Mouse (Mus musculus): ENCODE measurements around the gene Nenf. TPM values are rescaled to one million over a fixed set of nuclear protein-coding genes. Genes with fewer than 3 reads are reported as not detected.

Nenf gene
- polyA plus RNA-seq, 1 experiment: not detected

DNA sequence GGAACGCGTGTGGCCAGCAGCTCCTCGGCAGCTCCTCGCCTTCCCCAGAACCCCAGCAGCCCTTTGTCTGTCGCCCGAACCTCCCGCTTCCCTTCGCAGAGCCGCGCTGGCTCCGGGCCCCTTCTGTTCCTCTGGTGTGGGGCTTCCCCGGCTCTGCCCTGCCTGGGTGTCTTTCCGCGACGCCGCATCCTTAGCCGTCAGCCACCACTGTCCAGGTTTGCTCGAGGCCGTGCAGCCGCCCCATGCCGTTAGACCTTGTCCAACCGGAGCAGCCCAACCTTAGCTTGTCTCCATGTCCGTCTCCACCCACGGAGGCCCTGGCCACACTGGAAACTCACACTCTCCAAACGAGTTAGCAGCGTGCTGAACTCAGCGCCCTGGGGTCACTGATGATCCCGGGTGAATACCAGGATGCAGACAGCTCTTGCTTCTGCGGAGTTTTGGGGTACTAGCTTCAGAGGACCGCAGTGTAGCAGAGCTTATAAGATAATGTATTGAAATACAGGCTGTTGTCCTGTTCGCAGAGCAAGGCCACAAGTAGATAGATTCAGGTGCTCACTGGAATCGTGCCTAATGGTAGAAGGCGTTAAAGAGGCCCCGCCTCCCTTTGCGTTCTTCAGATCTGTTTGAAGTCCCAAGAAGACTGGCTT is 8.4 kb upstream of the Nenf start:
- WGBS: under 1% methylated on average over 35 of the region's 35 CpGs
- Histone ChIP-seq H3K27ac (ENCODE audit: insufficient read depth, low read depth, low read length) (no peak overlapping the region), H3K4me1 (ENCODE audit: control insufficient read depth, insufficient read depth, low read length) (peaks cover 10% of the 10 kb centered on the region), H3K4me3 (ENCODE audit: insufficient read depth, low read depth, low read length) (peak overlapping the region; percentile 88)
- TF ChIP-seq CTCF (IDR thresholded peaks at IDR 0.05; ENCODE audit: insufficient read depth, low read depth, low read length): no peak
- TF ChIP-seq POLR2A (IDR thresholded peaks at IDR 0.05; ENCODE audit: insufficient read depth, low read depth, low read length): no peak

DNA sequence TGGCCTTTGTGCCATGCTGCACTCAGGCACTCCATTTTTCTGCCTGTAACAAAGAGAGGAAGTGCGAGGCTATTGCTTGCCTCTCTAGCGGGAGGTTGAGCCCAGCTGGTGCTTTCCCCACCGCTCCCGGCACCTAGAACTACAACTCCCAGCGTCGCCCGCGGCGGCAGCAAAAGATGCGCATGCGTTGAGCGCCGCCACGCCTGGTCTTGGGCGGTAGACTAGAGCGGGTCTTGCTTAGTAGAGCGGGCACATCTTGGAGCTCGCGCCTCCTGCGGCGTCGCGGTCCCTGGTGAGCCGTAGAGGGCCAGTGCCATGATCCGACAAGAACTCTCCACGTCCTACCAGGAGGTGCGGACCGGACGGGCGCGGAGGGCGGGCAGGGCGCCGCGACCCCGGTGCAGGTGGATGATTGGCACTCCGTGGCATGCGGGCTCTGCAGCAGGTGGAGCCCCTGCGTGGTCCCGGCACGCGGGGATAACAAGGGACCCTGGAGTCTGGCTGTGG is 7.8 kb upstream of the Nenf start, which contains the start of gene Tmem206:
Tmem206 (plus strand) TSS at position 187 of the 507 bp plus-strand sequence.
- peaks cover 10% of the 10 kb centered on the region for H3K4me1 ChIP-seq (ENCODE audit: control insufficient read depth, insufficient read depth, low read length)
- peak within 1 kb of the TSS; percentile 88 for H3K4me3 ChIP-seq (ENCODE audit: insufficient read depth, low read depth, low read length)
- WGBS: under 1% methylated on average over 42 of the region's 42 CpGs
- H3K27ac ChIP-seq (ENCODE audit: insufficient read depth, low read depth, low read length): no peak within 1 kb of the TSS
- TF ChIP-seq CTCF (IDR thresholded peaks at IDR 0.05; ENCODE audit: insufficient read depth, low read depth, low read length) (no peak), POLR2A (IDR thresholded peaks at IDR 0.05; ENCODE audit: insufficient read depth, low read depth, low read length) (peak; percentile 93)

DNA sequence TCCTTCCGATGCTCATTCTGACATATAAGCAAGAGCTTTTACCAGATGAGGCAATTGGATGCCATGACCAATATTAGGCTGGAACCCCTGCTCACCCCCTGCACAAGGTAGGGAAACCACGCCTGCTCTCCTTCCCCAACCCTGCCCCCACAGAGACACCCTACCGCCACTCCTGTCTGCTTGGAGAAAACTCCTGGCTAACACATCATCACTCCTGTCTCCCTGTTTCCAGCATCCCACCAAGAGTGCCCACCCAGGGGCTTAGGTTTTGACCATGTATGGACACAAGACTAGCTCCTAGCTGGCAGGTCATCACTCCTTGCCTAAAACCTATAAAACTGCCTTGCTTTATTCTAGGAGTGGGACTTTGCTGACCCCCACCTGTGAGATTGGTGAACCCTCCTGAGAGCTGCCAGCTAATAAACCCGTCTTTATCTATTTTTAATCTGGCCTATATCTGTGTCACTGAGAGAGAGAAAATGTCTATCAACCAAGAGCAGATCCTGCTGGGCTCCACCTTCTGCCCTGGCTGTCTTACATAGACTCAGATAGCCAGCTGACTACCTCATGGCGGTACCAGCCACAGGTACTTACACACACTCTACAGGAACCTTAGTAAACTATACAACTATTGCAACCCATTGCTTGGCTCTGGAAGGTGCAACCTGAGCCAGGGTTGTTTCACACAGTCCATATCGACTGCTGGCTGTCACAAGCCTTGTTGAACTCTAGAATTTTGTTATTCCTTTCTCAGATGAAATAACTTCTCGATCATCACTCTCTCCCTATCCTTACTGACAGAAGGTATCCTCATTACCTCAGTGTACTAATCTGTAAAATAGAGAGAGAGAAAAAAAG is 7.0 kb upstream of the Nenf start:
- 90% methylated on average over 7 of the region's 7 CpGs for WGBS
- H3K4me1 ChIP-seq (ENCODE audit: control insufficient read depth, insufficient read depth, low read length): peaks cover 10% of the 10 kb centered on the region
- H3K27ac ChIP-seq (ENCODE audit: insufficient read depth, low read depth, low read length): no peak overlapping the region
- no peak for TF ChIP-seq POLR2A (IDR thresholded peaks at IDR 0.05; ENCODE audit: insufficient read depth, low read depth, low read length)
- TF ChIP-seq CTCF (IDR thresholded peaks at IDR 0.05; ENCODE audit: insufficient read depth, low read depth, low read length): no peak
- no peak overlapping the region for H3K4me3 ChIP-seq (ENCODE audit: insufficient read depth, low read depth, low read length)

DNA sequence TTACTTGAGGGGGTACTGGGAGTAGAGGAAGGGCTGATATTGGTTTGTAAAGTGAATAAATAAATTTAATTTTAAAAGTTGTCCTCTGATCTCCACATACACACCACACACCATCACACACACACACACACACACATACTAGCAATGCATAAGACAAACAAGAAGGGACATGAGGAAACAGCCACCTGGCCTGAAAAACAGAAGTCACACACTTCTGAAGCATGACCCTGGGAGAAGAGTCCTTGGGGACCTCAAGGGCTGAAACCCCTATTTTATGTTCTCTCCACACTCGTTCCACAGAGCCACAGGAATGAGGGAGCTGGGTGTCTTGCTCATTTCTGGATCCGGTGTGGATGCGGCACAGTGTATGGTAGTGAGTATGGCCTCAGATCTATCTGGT is 5.4 kb upstream of the Nenf start:
- H3K27ac ChIP-seq (ENCODE audit: insufficient read depth, low read depth, low read length): no peak overlapping the region
- H3K4me1 ChIP-seq (ENCODE audit: control insufficient read depth, insufficient read depth, low read length): peaks cover 10% of the 10 kb centered on the region
- no peak overlapping the region for H3K4me3 ChIP-seq (ENCODE audit: insufficient read depth, low read depth, low read length)
- TF ChIP-seq CTCF (IDR thresholded peaks at IDR 0.05; ENCODE audit: insufficient read depth, low read depth, low read length) (no peak), POLR2A (IDR thresholded peaks at IDR 0.05; ENCODE audit: insufficient read depth, low read depth, low read length) (no peak)
- 95% methylated on average over 3 of the region's 3 CpGs for WGBS

DNA sequence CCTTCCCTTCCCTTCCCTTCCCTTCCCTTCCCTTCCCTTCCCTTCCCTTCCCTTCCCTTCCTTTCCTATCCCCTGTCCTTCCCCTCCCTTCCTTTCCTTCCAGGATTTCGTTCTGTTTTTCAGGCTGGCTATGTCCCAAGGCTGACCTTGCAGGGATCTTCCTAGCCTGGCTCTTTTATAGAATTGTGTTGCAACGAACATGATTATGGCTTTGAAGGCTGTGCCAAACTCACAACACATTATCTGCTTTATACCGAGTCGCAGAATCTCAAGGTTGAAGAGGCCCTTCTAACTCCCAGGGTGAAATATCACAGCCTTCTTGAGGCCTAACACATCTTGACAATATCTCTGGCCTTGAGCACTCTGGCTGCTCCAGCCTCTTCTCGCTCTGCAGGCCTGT is 692 bp upstream of the Nenf start:
- Histone ChIP-seq H3K27ac (ENCODE audit: insufficient read depth, low read depth, low read length) (no peak overlapping the region), H3K4me3 (ENCODE audit: insufficient read depth, low read depth, low read length) (no peak overlapping the region), H3K4me1 (ENCODE audit: control insufficient read depth, insufficient read depth, low read length) (peaks cover 5% of the 10 kb centered on the region; the same call in 1 of the 2 replicates)
- TF ChIP-seq POLR2A (IDR thresholded peaks at IDR 0.05; ENCODE audit: insufficient read depth, low read depth, low read length): no peak
- TF ChIP-seq CTCF (IDR thresholded peaks at IDR 0.05; ENCODE audit: insufficient read depth, low read depth, low read length): no peak
- 71% methylated on average over 5 of the region's 5 CpGs for WGBS

DNA sequence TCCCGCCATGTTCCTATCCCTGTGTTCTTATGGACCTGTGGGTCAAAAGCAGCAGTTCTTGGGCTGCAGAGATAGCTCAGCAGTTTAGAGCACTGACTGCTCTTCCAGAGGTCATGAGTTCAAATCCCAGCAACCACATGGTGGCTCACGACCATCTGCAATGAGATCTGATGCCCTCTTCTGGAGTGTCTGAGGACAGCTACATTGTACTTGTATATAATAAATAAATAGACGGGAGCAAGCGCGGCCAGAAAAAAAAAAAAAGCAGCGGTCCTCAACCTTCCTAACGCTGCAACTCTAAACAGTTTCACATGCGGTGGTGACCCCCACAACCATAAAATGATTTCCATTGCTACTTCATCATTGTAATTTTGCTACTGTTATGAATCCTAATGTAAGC is 1.2 kb downstream of the Nenf start:
- WGBS: 74% methylated on average over 8 of the region's 8 CpGs
- H3K27ac ChIP-seq (ENCODE audit: insufficient read depth, low read depth, low read length): no peak overlapping the region
- H3K4me1 ChIP-seq (ENCODE audit: control insufficient read depth, insufficient read depth, low read length): peaks cover 7% of the 10 kb centered on the region; the same call in 1 of the 2 replicates
- TF ChIP-seq POLR2A (IDR thresholded peaks at IDR 0.05; ENCODE audit: insufficient read depth, low read depth, low read length): no peak
- no peak for TF ChIP-seq CTCF (IDR thresholded peaks at IDR 0.05; ENCODE audit: insufficient read depth, low read depth, low read length)
- H3K4me3 ChIP-seq (ENCODE audit: insufficient read depth, low read depth, low read length): no peak overlapping the region

DNA sequence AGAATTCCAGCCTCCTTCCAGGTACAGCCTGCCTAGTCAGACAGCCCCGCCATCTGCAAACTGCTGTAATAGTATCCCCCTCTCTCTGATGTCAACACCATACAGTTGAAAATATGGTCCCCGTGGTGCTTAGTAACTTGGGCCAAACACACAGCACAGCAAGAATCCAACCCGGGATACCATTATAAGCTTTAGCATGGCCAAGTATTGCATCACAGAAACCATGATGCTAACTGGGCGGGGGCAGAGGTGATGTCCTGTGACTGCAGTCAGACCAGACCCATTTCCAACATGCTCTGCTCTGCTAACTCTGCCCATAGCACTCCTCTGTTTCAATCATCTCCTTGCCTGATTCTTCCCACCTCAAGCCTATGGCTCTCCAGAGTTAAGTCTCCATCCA is 4.1 kb downstream of the Nenf start:
- no peak overlapping the region for H3K4me3 ChIP-seq (ENCODE audit: insufficient read depth, low read depth, low read length)
- no peak overlapping the region for H3K27ac ChIP-seq (ENCODE audit: insufficient read depth, low read depth, low read length)
- 81% methylated on average over 4 of the region's 4 CpGs for WGBS
- no peak for TF ChIP-seq CTCF (IDR thresholded peaks at IDR 0.05; ENCODE audit: insufficient read depth, low read depth, low read length)
- TF ChIP-seq POLR2A (IDR thresholded peaks at IDR 0.05; ENCODE audit: insufficient read depth, low read depth, low read length): no peak
- H3K4me1 ChIP-seq (ENCODE audit: control insufficient read depth, insufficient read depth, low read length): peaks cover 7% of the 10 kb centered on the region; the same call in 1 of the 2 replicates

DNA sequence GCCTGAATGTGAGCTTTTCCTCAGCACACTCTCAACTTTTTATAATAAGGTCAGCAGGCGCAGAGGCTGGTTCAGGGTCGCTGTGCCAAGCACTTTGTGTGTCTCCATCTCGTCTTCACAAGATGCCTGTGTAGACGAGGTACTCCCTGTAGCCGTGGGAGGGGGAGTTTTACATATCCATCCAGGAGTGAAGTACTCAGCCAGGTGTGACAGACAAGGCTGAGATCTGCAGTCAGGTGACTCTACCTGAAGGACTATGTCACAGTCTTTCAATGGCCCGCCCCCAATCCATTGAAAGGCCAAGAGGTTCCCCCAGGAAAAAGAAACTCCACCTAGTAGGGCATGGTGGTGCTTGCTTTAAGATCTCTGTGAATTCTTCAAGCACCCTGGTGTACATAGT is 4.8 kb downstream of the Nenf start:
- H3K4me1 ChIP-seq (ENCODE audit: control insufficient read depth, insufficient read depth, low read length): peaks cover 7% of the 10 kb centered on the region; the same call in 1 of the 2 replicates
- no peak overlapping the region for H3K27ac ChIP-seq (ENCODE audit: insufficient read depth, low read depth, low read length)
- TF ChIP-seq CTCF (IDR thresholded peaks at IDR 0.05; ENCODE audit: insufficient read depth, low read depth, low read length) (no peak), POLR2A (IDR thresholded peaks at IDR 0.05; ENCODE audit: insufficient read depth, low read depth, low read length) (no peak)
- H3K4me3 ChIP-seq (ENCODE audit: insufficient read depth, low read depth, low read length): no peak overlapping the region
- 53% methylated on average over 6 of the region's 6 CpGs for WGBS

DNA sequence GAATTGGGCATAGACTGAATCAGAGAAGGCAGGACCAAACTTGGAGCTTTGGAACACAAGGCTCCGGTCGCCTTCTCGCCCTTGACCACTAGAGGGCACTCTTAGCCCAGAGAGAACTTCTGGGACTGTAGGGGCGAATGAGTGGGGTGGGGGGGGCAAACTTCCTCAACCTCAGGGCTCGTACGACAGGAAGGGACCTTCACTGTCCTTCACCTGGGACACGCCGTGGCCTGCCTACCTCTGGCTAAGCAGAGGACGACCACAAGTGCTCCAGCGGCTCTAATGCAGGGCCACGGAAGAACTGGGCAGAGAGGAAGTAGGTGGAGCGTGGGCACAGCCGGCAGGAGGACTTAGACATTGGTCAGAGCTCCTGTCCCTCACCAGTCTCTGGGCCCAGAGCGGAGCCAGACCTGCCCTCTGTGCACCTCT is 5.5 kb downstream of the Nenf start:
- TF ChIP-seq CTCF (IDR thresholded peaks at IDR 0.05; ENCODE audit: insufficient read depth, low read depth, low read length): peak; percentile 73
- TF ChIP-seq POLR2A (IDR thresholded peaks at IDR 0.05; ENCODE audit: insufficient read depth, low read depth, low read length): no peak
- 0 out of 2 replicates have a peak, but pooled peaks cover 7% of the 10 kb centered on the region for H3K4me1 ChIP-seq (ENCODE audit: control insufficient read depth, insufficient read depth, low read length)
- H3K4me3 ChIP-seq (ENCODE audit: insufficient read depth, low read depth, low read length): peak overlapping the region; percentile 76
- under 1% methylated on average over 14 of the region's 14 CpGs for WGBS
- 0 out of 2 replicates have a peak overlapping the region, but pooled peaks have one; percentile 11 for H3K27ac ChIP-seq (ENCODE audit: insufficient read depth, low read depth, low read length)
